Mouse (Mus musculus): ENCODE measurements around the gene Dnmbp.

DNA sequence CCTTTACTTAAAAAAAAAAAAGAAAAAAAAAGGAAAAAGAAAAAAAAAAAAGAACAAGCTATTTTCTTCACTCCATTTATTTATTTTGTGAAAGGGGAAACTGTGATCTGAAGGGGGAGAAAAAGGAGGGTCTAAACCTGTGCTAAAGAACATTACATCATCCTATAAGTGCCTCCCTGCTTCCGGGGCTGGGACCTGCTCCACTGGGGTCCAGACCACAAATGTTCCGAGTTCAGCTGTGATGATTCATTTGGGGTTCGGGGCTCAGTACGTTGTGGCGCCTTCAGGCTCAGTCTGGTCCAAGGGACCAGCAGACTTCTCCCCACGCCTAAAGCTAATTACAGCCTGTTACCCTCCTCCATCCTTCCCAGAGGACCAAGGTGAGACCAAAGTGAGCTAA, 9.1 kb downstream of the Dnmbp start:
- TF ChIP-seq POLR2A (IDR thresholded peaks at IDR 0.05; ENCODE audit: control insufficient read depth in 1 of 2, insufficient read depth in 1 of 2, low read depth in 1 of 2, low read length in 2 of 2, poor library complexity in 1 of 2) (no peak), ETS1 (IDR thresholded peaks at IDR 0.05; ENCODE audit: low read depth, low read length) (no peak), ZC3H11A (IDR thresholded peaks at IDR 0.05; ENCODE audit: low read depth, low read length) (no peak), EP300 (IDR thresholded peaks at IDR 0.05; ENCODE audit: low read depth in 1 of 2, low read length in 2 of 2) (no peak), TCF12 (IDR thresholded peaks at IDR 0.05; ENCODE audit: low read depth, low read length) (no peak), MXI1 (IDR thresholded peaks at IDR 0.05; ENCODE audit: low read depth, low read length) (no peak), CHD2 (IDR thresholded peaks at IDR 0.05; ENCODE audit: low read length) (no peak), UBTF (IDR thresholded peaks at IDR 0.05; ENCODE audit: borderline replicate concordance, insufficient read depth, low read depth, low read length) (no peak), USF2 (IDR thresholded peaks at IDR 0.05; ENCODE audit: borderline replicate concordance in 1 of 2, insufficient read depth in 1 of 2, low read depth in 1 of 2, low read length in 2 of 2) (no peak)

All from MEL (cell line).